Mouse (Mus musculus) kidney, adult 2 months (tissue): ENCODE results near the gene Stxbp6.

Source experiments
- CTCF ChIP-seq: fragments of 200-500 bp; conservative IDR thresholded peaks from 2 replicates; pipeline ENCODE4 v1.5.1; 2011; ENCODE audit warnings: low read depth, mild to moderate bottlenecking, control low read depth, low read length, moderate library complexity, mixed read lengths; ENCODE audit not compliant: insufficient read depth, insufficient read length
- POLR2A ChIP-seq: fragments of 200-500 bp; IDR thresholded peaks from one replicate; pipeline ENCODE4 v1.6.1; 2011; ENCODE audit warnings: low read depth, low read length, control low read depth

GRCm38 (mm10) chr12:45070186-45070585 lies 4.3 kb downstream of the Stxbp6 start:
- TF ChIP-seq CTCF (no peak), POLR2A (no peak)
